Mouse (Mus musculus): Measurements from ENCODE around the gene Sstr5. TPM values are rescaled to one million over a fixed set of nuclear protein-coding genes. Genes with fewer than 3 reads are reported as not detected.

Sstr5 gene
- polyA plus RNA-seq (2011; ENCODE audit: insufficient read depth, insufficient read length, low replicate concordance, missing spikeins): not detected in 2 replicates

DNA sequence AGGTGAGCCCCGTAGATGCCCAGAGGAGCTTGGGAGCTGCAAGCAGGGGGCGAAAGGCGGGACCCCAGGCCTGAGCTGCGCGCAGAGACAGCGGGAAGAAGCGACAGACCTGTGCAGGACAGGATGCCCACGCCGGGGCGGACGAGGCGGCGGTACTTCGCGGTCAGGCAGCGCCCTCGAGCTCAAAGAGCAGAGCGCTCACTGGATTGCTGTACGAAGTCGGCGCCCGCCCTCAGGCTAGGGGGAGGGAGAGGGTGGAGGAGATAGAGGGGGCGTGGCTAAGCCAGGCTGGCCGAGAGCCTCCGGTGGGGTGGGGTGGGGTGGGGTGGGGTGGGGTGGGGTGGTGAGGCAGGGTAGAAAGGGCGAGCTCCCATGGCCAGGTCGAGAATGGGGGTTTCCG, at the start of gene Sstr5:
Gene Sstr5 (minus strand): TSS at position 276 of the 400 bp plus-strand sequence.
- TF ChIP-seq POLR2A (IDR thresholded peaks at IDR 0.05; ENCODE audit: borderline replicate concordance, control insufficient read depth, low read depth, low read length) (no peak), CTCF (IDR thresholded peaks at IDR 0.05; ENCODE audit: control insufficient read depth, insufficient read depth, low read length) (no peak)
- no peak within 1 kb of the TSS for H3K4me3 ChIP-seq (replicated peaks; ENCODE audit: control insufficient read depth, low read depth, low read length)

DNA sequence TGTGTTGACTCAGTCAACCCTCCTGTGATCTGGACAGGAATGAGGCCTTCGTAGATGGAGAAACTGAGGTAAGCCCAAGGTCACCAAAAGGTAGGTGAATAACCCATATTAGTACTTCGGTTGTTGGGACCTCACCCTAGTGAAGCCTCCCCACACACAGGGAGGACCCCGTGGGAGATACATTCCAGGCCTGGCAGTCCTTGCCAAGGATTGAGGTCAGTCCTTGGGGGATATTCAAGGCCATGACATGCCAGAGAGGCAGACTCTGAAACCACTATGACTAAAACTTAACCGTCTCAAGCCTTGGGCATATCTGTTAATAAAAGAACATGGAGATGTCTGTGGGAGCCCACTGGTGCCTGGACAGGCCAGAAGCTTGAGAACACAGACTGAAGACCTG, 44.7 kb upstream of the Sstr5 start:
- no peak for TF ChIP-seq CTCF (IDR thresholded peaks at IDR 0.05; ENCODE audit: control insufficient read depth, insufficient read depth, low read length)
- TF ChIP-seq POLR2A (IDR thresholded peaks at IDR 0.05; ENCODE audit: borderline replicate concordance, control insufficient read depth, low read depth, low read length): no peak
- WGBS: 78% methylated on average over 4 of the region's 4 CpGs
- H3K27ac ChIP-seq (ENCODE audit: control insufficient read depth, insufficient read depth, low read depth, low read length, poor library complexity): no peak overlapping the region
- H3K4me3 ChIP-seq (replicated peaks; ENCODE audit: control insufficient read depth, low read depth, low read length): no peak overlapping the region
- H3K4me1 ChIP-seq (ENCODE audit: control insufficient read depth, insufficient read depth, low read length): no peaks in the 10 kb centered on the region

More for the DNA sequence above, at the start of gene Sstr5:
- Histone ChIP-seq H3K27ac (ENCODE audit: control insufficient read depth, insufficient read depth, low read depth, low read length, poor library complexity) (no peak within 1 kb of the TSS), H3K4me1 (ENCODE audit: control insufficient read depth, insufficient read depth, low read length) (no peaks in the 10 kb centered on the region)
- WGBS: 3% methylated on average over 28 of the region's 28 CpGs

DNA sequence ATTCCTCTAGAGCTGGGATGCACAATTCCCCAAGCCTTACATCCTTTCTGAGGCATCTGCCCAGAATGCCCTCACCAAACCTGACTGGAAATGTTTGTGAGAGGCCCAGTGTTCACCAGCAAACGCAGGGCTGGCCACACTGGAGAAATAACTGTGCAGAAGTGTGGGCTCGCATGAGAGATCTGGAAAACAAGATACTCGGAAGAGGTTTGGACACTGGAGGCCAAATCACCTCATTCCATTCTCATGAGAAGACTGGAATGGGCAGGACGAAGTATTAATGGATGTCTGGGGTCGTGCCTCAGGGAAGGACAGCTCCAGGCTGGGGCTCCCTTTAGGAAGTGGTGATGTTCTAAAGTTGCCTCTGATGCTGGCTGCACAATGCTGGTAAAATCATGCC, 43.6 kb upstream of the Sstr5 start:
- 70% methylated on average over 5 of the region's 5 CpGs for WGBS
- H3K4me3 ChIP-seq (replicated peaks; ENCODE audit: control insufficient read depth, low read depth, low read length): no peak overlapping the region

DNA sequence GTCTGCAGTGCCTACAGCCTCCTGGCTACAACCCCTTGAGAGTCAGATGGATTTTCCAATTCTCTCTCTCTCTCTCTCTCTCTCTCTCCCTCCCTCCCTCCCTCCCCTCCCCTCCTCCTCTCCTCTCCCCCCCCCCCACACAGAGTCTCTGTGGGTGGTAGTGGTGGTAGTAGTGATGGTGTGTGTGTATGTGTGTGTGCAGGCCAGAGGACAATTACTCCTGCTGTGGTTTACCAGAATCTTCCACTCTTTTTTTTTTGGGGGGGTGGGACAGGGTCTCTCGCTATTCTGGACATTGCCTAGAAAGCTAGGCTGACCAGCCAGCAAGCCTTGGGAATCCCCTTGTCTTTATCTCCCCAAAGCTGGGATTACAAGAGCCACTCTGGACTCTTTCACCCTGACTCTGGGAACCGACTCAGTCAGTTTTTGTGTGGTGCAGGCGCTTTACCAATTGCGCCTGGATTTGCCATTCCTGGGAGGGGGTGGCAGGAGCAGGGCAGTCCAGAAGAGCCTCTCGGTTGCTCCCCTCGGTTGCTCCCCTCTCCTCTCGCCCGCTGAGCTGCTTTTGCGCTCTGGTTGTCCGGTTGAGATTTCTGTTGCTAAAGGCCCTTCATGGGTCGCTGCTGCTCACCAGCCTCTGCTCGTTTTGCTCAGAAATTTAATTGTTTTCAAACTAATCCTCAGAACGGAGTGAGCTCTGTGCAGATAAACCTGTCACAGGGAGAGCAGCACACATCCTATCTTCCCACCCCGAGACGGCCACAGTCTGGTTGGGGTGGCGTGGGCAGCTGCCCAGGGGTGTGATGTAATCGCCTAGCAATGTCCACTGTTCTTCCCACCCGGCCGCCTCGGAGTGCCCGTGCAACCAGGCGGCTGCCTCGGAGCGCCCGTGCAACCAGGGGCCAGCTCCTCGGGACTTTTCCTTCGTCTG, 42.1 kb upstream of the Sstr5 start:
- no peaks in the 10 kb centered on the region for H3K4me1 ChIP-seq (ENCODE audit: control insufficient read depth, insufficient read depth, low read length)
- H3K27ac ChIP-seq (ENCODE audit: control insufficient read depth, insufficient read depth, low read depth, low read length, poor library complexity): no peak overlapping the region
- H3K4me3 ChIP-seq (replicated peaks; ENCODE audit: control insufficient read depth, low read depth, low read length): no peak overlapping the region
- TF ChIP-seq CTCF (IDR thresholded peaks at IDR 0.05; ENCODE audit: control insufficient read depth, insufficient read depth, low read length): no peak
- TF ChIP-seq POLR2A (IDR thresholded peaks at IDR 0.05; ENCODE audit: borderline replicate concordance, control insufficient read depth, low read depth, low read length): no peak
- WGBS: 60% methylated on average over 27 of the region's 27 CpGs

More for the DNA sequence above, 43.6 kb upstream of the Sstr5 start:
- Histone ChIP-seq H3K27ac (ENCODE audit: control insufficient read depth, insufficient read depth, low read depth, low read length, poor library complexity) (no peak overlapping the region), H3K4me1 (ENCODE audit: control insufficient read depth, insufficient read depth, low read length) (no peaks in the 10 kb centered on the region)
- no peak for TF ChIP-seq POLR2A (IDR thresholded peaks at IDR 0.05; ENCODE audit: borderline replicate concordance, control insufficient read depth, low read depth, low read length)
- TF ChIP-seq CTCF (IDR thresholded peaks at IDR 0.05; ENCODE audit: control insufficient read depth, insufficient read depth, low read length): no peak

DNA sequence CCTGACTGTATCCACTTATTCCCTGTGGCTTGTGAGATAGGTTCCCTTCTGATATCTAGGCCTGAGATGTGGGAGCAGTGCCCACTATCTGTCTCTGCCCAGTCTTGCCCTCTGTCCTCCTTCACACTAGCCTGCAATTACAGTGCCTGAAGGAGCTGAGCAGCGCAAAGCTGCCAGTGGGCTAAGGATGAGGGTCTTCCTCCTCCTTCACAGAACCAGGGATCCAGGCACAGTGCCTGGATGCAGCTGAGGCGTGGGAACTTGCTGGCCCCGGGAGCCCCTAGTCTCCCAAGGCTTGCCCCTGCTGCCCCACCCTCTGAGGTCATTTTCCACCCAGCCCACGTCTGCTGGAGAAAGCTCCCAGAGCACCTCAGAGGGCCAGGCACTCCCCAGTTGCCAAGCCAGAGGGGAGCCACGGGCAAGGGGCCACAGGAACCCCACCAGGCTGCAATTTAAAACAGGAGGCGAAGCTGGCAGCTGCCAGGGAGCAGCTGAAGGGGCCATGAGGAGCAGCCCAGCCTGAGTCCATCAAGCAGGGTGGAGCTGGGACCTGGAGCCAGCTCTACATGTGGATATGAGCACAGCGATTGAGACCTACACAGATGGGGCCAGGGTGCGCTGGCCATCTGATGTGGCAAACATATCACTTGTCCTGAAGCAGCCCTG, 33.4 kb upstream of the Sstr5 start:
- WGBS: 68% methylated on average over 8 of the region's 8 CpGs
- TF ChIP-seq CTCF (IDR thresholded peaks at IDR 0.05; ENCODE audit: control insufficient read depth, insufficient read depth, low read length): no peak
- no peak for TF ChIP-seq POLR2A (IDR thresholded peaks at IDR 0.05; ENCODE audit: borderline replicate concordance, control insufficient read depth, low read depth, low read length)
- Histone ChIP-seq H3K27ac (ENCODE audit: control insufficient read depth, insufficient read depth, low read depth, low read length, poor library complexity) (no peak overlapping the region; the same call in 1 of the 2 replicates), H3K4me1 (ENCODE audit: control insufficient read depth, insufficient read depth, low read length) (no peaks in the 10 kb centered on the region), H3K4me3 (replicated peaks; ENCODE audit: control insufficient read depth, low read depth, low read length) (no peak overlapping the region)

DNA sequence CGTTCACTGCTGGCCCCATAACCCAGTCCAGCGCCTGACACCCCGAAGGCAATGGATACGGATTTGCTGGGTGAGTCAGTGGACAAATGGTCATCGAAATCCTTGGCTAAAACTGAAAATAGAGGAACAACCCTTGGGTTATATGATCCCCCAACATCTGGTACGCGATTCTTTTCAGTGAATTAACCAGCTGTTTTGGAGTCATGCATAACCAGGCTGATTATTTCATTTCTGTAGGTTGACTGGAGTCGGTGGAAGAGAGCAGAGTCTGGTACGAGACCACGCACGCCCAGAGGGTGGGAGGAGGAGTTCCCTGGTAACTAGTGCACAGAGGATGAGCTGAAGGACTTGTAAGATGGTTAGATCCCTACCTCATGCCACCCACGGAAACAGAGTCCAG, 25.0 kb upstream of the Sstr5 start:
- WGBS: 77% methylated on average over 12 of the region's 12 CpGs
- TF ChIP-seq CTCF (IDR thresholded peaks at IDR 0.05; ENCODE audit: control insufficient read depth, insufficient read depth, low read length) (no peak), POLR2A (IDR thresholded peaks at IDR 0.05; ENCODE audit: borderline replicate concordance, control insufficient read depth, low read depth, low read length) (no peak)
- Histone ChIP-seq H3K4me3 (replicated peaks; ENCODE audit: control insufficient read depth, low read depth, low read length) (no peak overlapping the region), H3K4me1 (ENCODE audit: control insufficient read depth, insufficient read depth, low read length) (no peaks in the 10 kb centered on the region), H3K27ac (ENCODE audit: control insufficient read depth, insufficient read depth, low read depth, low read length, poor library complexity) (no peak overlapping the region)

DNA sequence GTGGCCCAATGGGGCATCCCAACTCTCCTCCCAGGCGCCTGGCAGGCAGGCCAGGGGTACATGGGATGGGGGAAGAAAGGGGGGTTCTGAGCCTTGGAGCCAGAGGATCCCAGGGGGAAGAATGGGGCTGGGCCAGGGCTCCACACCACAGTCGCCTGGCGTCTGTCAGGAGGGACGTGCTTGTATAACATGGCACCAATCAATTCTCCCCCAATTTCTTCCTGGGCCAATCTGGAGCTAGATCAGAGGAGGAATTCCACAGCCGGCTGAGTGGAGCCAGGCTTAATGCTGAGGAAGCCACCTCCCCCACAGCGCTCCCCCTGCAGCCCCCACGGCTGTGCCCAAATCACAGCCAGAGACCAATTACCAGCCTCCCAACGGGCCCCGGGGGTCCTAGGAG, 23.4 kb upstream of the Sstr5 start:
- WGBS: 48% methylated on average over 9 of the region's 9 CpGs
- TF ChIP-seq CTCF (IDR thresholded peaks at IDR 0.05; ENCODE audit: control insufficient read depth, insufficient read depth, low read length) (no peak), POLR2A (IDR thresholded peaks at IDR 0.05; ENCODE audit: borderline replicate concordance, control insufficient read depth, low read depth, low read length) (no peak)
- no peak overlapping the region for H3K4me3 ChIP-seq (replicated peaks; ENCODE audit: control insufficient read depth, low read depth, low read length)

DNA sequence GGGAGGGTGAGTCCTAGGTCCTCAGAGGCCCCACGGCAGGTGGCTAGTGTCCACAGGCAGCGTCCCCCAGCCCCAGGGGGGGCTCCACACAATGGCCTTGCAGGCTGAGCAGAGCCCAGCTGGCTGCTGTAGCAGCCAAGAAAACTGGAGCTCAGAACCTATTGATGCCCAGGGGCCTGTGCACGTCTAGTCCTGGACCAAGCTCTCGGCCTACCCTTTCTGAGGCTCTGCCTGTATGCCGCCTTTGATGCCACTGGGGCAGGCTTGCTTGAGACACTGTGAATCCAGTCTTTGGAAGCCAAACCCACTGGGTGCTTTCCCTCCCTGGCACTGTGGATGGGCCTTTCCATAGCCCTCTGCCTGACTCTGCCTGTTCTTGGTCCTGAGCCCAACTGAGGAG, 22.4 kb upstream of the Sstr5 start:
- H3K4me1 ChIP-seq (ENCODE audit: control insufficient read depth, insufficient read depth, low read length): no peaks in the 10 kb centered on the region
- 76% methylated on average over 5 of the region's 5 CpGs for WGBS
- H3K4me3 ChIP-seq (replicated peaks; ENCODE audit: control insufficient read depth, low read depth, low read length): no peak overlapping the region
- H3K27ac ChIP-seq (ENCODE audit: control insufficient read depth, insufficient read depth, low read depth, low read length, poor library complexity): no peak overlapping the region
- no peak for TF ChIP-seq CTCF (IDR thresholded peaks at IDR 0.05; ENCODE audit: control insufficient read depth, insufficient read depth, low read length)
- no peak for TF ChIP-seq POLR2A (IDR thresholded peaks at IDR 0.05; ENCODE audit: borderline replicate concordance, control insufficient read depth, low read depth, low read length)

More for the DNA sequence above, 23.4 kb upstream of the Sstr5 start:
- no peak overlapping the region for H3K27ac ChIP-seq (ENCODE audit: control insufficient read depth, insufficient read depth, low read depth, low read length, poor library complexity)
- no peaks in the 10 kb centered on the region for H3K4me1 ChIP-seq (ENCODE audit: control insufficient read depth, insufficient read depth, low read length)
